Mouse (Mus musculus) cerebellum, adult 9-10 months (tissue): Measurements from ENCODE around the gene Terb1.

Experiments
- DNase-seq: peaks from one replicate; pipeline ENCODE4 v3.0.0; 2022

Terb1 gene

DNA sequence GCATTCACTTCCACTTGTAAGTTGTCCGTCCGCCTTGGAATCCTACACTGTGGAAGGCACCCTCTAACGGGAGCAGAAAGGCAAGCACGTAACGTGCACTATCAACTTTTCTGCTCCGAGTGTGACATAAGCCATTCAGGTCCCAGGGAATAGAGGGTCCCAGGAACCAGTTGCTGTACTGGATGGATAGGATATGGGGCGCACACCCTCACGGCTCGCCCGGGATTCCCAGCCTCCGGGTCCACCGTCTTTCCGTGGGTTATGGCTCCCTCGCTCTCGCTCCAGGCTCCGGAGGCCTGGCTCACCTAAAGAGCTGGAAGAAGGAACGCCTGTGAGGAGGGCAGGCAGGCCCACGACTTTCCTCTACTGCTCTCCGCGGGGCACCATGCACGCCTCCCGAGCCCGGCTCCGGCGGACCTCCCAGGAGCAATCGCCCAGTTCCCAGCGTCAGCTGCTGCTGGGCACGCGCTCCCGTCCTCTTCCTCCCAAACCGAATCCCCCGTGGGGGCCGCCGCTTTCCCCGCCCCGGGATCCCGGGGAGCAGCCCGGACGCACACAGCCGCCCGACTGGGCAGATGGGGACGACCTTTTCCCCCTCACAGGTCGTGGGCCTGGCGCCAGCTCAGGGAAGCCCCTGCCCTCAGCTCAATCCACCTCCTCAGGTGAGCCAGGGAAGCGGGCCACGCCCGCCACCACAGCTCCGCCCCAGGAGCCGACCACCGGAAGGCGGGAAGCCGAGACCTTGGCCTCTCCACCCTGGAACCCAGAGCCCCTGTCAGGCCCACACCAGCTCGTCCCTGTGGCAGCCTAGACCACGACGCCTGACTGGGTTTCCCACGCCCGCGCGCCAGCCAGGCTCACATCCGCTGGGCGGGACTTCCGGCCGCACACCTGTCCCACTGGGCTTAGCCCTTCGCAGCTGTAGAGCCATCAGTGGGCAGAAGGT lies at the start of gene Terb1:
Terb1 (minus strand) TSS at position 850 of the 946 bp plus-strand sequence.
- DNase-seq, result peak; percentile 48

DNA sequence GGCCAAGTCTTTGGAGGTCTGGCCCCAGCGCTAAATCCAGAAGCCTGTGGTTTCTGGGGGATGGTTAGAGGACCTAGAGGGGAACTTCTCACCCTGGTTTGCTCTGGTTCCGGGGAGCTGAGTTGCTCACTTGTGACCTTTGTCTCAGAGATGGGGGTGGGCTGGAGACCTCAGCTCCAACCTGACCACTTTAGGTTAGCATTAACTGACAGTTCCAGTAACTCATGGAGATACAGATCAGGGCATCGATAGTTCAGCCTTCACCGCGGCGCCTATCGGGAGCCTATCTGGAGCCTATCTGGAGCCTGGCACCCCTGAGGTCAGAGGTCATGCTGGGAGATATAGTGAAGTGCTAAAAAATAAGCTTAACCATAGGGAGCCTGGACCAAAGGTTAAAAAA lies 47.5 kb upstream of the Terb1 start:
- DNase-seq, result no peak

DNA sequence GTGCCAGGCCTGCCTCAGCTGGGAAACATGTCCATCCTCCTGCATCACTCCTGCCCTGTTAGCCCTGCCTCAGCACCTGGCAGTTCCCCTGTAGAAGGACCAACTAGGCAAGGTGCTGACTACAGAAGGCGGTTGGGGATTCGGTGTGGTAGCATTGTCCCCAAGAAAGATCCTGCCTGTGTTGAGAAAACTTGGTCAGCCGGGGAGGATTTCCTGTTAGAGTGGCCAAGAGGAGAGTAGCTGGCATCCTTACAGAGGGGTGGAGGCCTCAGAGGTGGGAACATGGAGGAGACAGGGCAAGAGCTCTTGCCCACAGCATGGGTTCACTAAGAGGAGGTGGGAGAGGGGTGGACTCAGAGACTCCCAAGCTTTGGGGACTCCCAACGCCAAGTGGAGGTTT lies 45.5 kb upstream of the Terb1 start:
- DNase-seq, result no peak

DNA sequence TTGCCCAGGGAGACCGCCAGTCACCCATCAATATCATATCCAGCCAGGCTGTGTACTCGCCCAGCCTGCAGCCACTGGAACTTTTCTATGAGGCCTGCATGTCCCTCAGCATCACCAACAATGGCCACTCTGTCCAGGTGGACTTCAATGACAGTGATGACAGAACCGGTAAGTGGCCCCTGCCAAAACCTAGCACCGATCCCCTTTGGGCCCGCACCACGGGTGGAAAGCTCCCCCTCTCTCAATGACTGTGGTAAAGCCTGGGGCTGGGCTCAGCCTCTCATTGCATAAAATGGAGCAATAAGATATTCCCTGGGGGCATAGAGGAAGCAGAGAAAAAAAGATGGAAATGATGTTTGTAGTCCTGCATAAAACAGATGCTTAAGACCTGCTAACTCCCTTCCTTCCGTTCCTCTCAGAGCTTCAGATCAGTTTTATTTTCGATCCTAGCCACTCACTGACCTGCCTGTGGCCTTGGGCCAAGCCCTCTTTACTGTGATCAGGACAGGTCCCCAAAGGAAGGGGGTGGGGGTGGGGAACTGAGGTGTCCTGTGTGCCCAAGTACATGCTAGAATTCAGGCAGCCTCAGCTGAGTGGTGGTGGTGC lies 33.8 kb upstream of the Terb1 start:
- DNase-seq, result no peak

- peak; percentile 55 for DNase-seq
These were observed 32.5 kb upstream of the Terb1 start for GRCm38 (mm10) chr8:104542160-104542559.

DNA sequence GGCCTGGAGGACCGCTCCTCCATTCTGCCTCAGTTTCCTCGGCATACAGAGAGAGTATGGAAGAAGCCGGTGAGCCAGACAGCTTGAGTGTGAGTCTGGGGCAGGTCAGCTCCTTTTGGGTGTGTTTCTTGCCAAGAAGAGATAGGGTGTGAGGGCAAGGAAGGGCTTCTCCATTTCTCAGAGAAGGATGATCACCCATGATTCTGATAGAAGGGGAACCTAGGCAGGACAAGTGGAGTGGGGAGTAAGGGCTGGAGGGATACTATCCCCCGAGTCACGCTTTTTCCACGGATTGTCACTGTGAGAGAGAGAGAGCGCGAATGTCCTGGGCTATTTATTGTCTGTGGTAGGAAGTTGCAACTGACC lies 31.8 kb upstream of the Terb1 start:
- no peak for DNase-seq

- peak; percentile 62 for DNase-seq
These were observed 31.2 kb upstream of the Terb1 start for GRCm38 (mm10) chr8:104540710-104541514.

- DNase-seq, result no peak
These were observed 30.5 kb upstream of the Terb1 start for GRCm38 (mm10) chr8:104540238-104540637.

DNA sequence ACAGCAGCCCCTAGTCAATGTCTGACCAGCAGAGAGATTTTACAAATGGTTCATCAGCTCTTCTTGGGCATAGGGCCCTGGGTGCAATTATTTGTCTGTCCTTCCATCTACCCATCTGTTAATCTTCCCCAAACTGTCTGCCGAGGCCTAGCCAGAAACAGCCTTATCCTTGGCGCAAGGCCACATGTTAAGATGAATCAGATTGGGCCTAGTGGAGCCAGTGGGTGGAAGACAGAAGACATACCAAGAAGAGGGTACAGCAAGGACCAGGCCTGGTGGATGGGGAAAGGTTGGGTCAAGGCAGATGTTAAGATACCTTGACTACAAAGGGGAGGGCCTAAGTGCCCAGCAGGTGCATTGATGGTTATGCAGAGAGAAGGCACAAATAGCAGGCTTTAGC lies 29.9 kb upstream of the Terb1 start:
- peak; percentile 66 for DNase-seq

- no peak for DNase-seq
These were observed 29.2 kb upstream of the Terb1 start for GRCm38 (mm10) chr8:104538896-104539295.

- DNase-seq, result no peak
These were observed 26.3 kb upstream of the Terb1 start for GRCm38 (mm10) chr8:104536028-104536427.

DNA sequence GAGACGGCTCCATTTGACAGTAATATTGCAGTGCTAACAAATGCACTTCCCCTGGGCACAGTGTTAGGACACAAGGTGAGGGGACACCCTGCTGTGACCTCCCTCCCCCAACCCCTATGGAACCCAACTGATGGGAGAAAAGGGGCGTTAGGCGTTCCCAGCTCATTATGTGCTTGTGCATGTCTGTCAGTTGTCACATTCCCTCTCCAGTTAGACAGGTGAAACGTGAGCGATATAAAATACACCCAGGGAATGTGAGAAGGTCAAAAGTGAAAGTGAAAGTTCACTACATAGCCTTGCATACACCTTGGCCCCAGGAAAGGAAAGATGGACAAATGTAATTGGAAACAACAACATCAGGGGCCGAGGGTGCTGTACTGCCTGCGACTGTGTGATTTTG lies 25.7 kb upstream of the Terb1 start:
- DNase-seq, result peak; percentile 59

- no peak for DNase-seq
These were observed 25.1 kb upstream of the Terb1 start for GRCm38 (mm10) chr8:104534779-104535141.

DNA sequence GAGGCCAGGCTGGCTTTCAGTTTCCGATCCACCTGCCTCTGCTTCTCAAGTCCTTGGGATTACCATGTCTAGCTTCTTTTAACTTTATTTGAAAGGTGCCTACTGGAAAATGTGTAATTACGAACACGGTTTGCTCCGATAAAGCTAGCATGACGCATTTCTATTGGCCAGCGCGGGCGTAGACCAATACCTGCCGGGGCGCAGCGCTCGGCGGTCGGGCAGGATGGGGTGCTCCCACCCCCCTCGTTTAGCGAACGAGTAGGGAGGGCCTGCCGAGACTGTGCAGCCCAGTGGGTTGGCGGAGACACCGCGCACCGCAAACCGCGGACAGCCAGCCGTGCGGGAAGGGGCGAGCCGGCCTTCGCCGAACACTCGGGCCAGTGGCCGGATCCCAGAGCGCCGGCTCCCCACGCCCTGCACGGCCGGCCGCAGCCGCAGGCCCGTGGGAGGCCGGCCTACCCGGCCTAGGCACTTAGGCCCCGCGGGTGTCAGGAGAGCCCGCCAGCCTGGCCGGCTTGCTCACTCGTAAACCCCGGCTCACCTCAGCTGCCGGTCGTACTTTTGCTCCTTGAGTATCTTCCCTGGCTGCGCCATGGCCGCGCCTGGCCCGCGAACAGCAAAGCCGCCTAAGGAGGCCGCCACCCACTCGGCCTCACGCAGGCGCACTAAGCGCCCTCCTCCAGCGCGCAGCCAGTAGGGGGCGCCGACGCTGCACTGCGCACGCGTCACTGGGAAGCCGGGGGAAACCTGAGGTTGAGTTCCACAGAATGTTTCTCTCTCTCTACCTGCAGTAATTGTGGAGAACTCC lies 24.5 kb upstream of the Terb1 start, which contains the start of the genes Nae1 and Car7:
Nae1 (minus strand) TSS at position 667 of the 808 bp plus-strand sequence.
Car7 (plus strand) TSS at position 719 of the 808 bp plus-strand sequence.
- peak; percentile 95 for DNase-seq

DNA sequence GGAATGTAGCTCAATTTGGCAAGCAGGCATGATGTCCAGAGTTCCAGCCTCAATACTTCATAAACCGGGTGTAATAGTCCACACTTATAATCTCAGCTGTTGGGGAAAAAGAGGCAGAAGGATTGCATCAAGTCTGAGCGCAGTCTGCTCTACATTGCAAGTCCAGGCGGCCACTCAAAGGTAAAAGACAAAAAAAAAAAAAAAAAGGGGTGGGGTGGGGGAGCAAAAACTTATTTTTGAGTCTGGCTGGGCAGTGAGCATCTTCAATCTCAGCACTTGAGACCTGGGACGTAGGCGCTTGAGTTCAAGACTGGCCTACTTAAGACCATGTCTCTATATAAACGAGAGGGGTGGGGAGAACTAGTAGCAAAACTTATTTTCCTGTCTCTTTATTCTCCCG lies 23.8 kb upstream of the Terb1 start:
- peak; percentile 28 for DNase-seq

- peak; percentile 88 for DNase-seq
These were observed 20.0 kb upstream of the Terb1 start for GRCm38 (mm10) chr8:104529671-104530070.

GRCm38 (mm10) chr8:104517872-104518271 lies 8.2 kb upstream of the Terb1 start:
- DNase-seq, result peak; percentile 26

DNA sequence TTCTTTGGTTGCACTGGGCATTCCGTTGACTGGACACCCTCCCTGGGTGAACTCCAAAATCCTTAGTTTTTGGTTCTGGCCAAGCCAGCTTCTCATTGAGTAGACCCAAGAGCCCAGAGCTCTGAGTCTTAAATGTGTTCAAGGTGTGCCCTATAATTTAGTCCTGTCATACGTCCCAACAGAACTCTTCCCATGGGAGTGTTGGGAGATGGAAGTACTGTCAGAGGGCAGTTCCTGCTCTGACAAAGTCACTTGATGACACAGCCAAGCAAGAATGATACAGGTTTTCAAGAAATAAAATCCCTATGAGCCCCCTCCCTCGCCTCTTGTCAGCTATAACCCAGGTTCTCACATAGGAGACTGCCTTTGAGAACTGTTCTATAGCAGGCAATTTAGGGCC lies 424 bp upstream of the Terb1 start:
- DNase-seq, result no peak

GRCm38 (mm10) chr8:104479091-104479490 lies 30.6 kb downstream of the Terb1 start:
- no peak for DNase-seq

- DNase-seq, result no peak
These were observed 37.2 kb downstream of the Terb1 start for GRCm38 (mm10) chr8:104472465-104472864.

DNA sequence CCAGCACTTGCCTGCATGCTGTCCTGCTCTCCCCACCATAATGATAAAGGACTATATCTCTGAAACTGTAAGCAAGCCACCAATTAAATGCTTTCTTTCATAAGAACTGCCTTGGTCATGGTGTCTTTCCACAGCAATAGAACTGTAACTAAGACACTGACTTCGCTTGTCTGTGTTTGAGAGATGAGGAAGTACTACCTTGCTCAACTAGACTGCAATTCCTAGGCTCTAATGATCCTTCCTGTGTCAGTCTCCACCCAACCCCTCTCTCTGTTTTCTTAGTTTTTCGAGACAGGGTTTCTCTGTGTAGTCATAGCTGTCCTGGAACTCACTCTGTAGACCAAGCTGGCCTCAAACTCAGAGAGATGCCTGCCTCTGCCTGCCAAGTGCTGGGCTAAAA lies 42.2 kb downstream of the Terb1 start:
- DNase-seq, result no peak

DNA sequence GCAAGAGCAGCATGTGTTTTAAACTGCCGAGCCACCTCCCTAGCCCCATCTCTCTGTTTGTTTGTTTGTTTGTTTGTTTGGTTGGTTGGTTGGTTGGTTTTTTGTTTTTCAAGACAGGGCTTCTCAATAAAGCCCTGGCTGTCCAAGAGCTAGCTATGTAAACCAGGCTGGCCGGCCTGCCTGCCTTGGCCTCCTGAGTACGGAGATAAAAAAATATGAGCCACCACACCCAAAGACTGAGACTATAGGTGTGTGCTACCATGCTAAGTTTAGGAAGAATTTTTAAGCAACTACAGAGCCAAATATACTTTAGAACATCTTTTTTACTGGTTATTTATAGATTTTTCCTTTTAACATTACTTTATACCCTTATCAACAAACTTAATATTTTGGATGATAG lies 57.5 kb downstream of the Terb1 start:
- no peak for DNase-seq

- no peak for DNase-seq
These were observed 60.9 kb downstream of the Terb1 start for GRCm38 (mm10) chr8:104448796-104449195.
